Mouse (Mus musculus) forebrain, postnatal 0 days (tissue): ENCODE data around the gene Gbp3. TPM values are rescaled to one million over a fixed set of nuclear protein-coding genes. Genes with fewer than 3 reads are reported as not detected.

Experiments used
- ATAC-seq: fragments of 200-750 bp; cut with Nextera tagmentation; 2 replicates; pipeline ENCODE4 v1.8.0; 2017; ENCODE audit warnings: mild to moderate bottlenecking, moderate library complexity
- DNase-seq: peaks from one replicate; pipeline ENCODE4 v3.0.0-alpha.2; 2015
- H3K27ac ChIP-seq: fragments of 300-500 bp; sonication (generic); 2 replicates; pipeline ENCODE4 v1.5.1; 2014; ENCODE audit warnings: low read depth, mild to moderate bottlenecking, antibody characterized with exemption, low read length, moderate library complexity, mixed read lengths
- H3K27me3 ChIP-seq: fragments of 300-500 bp; sonication (generic); 2 replicates; pipeline ENCODE4 v1.6.1; 2014; ENCODE audit warnings: mild to moderate bottlenecking, low read length, mixed read lengths; ENCODE audit not compliant: insufficient read depth
- H3K36me3 ChIP-seq: fragments of 300-500 bp; sonication (generic); 2 replicates; pipeline ENCODE4 v1.6.1; 2014; ENCODE audit warnings: mild to moderate bottlenecking, moderate library complexity; ENCODE audit not compliant: insufficient read depth
- H3K4me1 ChIP-seq: fragments of 300-500 bp; sonication (generic); 2 replicates; pipeline ENCODE4 v1.6.1; 2014; ENCODE audit warnings: antibody characterized with exemption; ENCODE audit not compliant: insufficient read depth
- H3K4me2 ChIP-seq: fragments of 300-500 bp; sonication (generic); 2 replicates; pipeline ENCODE4 v1.6.1; 2014; ENCODE audit warnings: low read depth, mild to moderate bottlenecking, moderate library complexity
- H3K4me3 ChIP-seq: fragments of 300-500 bp; sonication (generic); 2 replicates; pipeline ENCODE4 v1.5.1; 2014; ENCODE audit warnings: low read depth, low read length, mixed read lengths
- H3K9ac ChIP-seq: fragments of 300-500 bp; sonication (generic); 2 replicates; pipeline ENCODE4 v1.6.1; 2014; ENCODE audit warnings: mild to moderate bottlenecking
- H3K9me3 ChIP-seq: fragments of 300-500 bp; sonication (generic); 2 replicates; pipeline ENCODE4 v1.6.1; 2016; ENCODE audit warnings: low read length
- CTCF ChIP-seq: sonication (generic); IDR thresholded peaks from 2 replicates; pipeline ENCODE4 v1.5.1; 2016; ENCODE audit warnings: antibody characterized with exemption, control low read depth, low read depth
- WGBS: fragments of 180-500 bp; shearing (Covaris S2); extraction: QIAGEN DNeasy Blood & Tissue Kit; methylation state at CpG from one replicate; pipeline ENCODE4 v1.1.7; 2014; 5-methylcytosine and 5-hydroxymethylcytosine counted together
- polyA plus RNA-seq: library from polyadenylated mRNA; unstranded; fragments of >200 nt; fragmentation: Nextera tagmentation; extraction: Ambion mirVana; gene quantifications from 2 replicates; pipeline ENCODE4 v1.2.1, GENCODE M21; 2015
- total RNA-seq: library from RNA; depleted of rRNA; stranded (reverse); fragments of >200 nt; gene quantifications from 2 replicates; pipeline ENCODE4 v1.2.3, GENCODE M21; 2014; rRNA removed

Gbp3 gene
- total RNA-seq (2.6 and 5.0 TPM in 2 replicates), polyA plus RNA-seq (2.7 and 3.1 TPM in 2 replicates)

- no peak for TF ChIP-seq CTCF
- Histone ChIP-seq H3K27ac (no peak within 1 kb of the TSS; the same call in 1 of the 2 replicates), H3K36me3 (no peaks in the 10 kb centered on the region), H3K9me3 (no peaks in the 10 kb centered on the region), H3K4me3 (no peak within 1 kb of the TSS), H3K27me3 (no peaks in the 10 kb centered on the region), H3K9ac (no peak within 1 kb of the TSS), H3K4me1 (no peaks in the 10 kb centered on the region), H3K4me2 (peak within 1 kb of the TSS; percentile 21; the same call in 1 of the 2 replicates)
- ATAC-seq (no peak), DNase-seq (peak; percentile 2)
- 22% methylated on average over 3 of the region's 3 CpGs for WGBS
Observed at GRCm38 (mm10) chr3:142559632-142560228, at the start of gene Gbp3. TSS of gene Gbp3 (plus strand) at chr3:142560026.

GRCm38 (mm10) chr3:142528116-142528515 lies 31.7 kb upstream of the Gbp3 start:
- H3K4me3 ChIP-seq = no peak overlapping the region
- H3K36me3 ChIP-seq = no peaks in the 10 kb centered on the region
- no peak overlapping the region for H3K9ac ChIP-seq
- TF ChIP-seq CTCF = no peak
- no peak for DNase-seq
- no peak overlapping the region for H3K4me2 ChIP-seq
- 44% methylated on average over 3 of the region's 3 CpGs for WGBS
- no peaks in the 10 kb centered on the region for H3K9me3 ChIP-seq
- no peak for ATAC-seq
- no peak overlapping the region for H3K27ac ChIP-seq
- no peaks in the 10 kb centered on the region for H3K27me3 ChIP-seq
- H3K4me1 ChIP-seq = no peaks in the 10 kb centered on the region

- Histone ChIP-seq H3K27me3 (no peaks in the 10 kb centered on the region; the same call in 1 of the 2 replicates), H3K9me3 (no peaks in the 10 kb centered on the region), H3K36me3 (no peaks in the 10 kb centered on the region), H3K4me2 (peak overlapping the region; percentile 98), H3K4me1 (no peaks in the 10 kb centered on the region), H3K27ac (no peak overlapping the region), H3K9ac (peak overlapping the region; percentile 48; the same call in 1 of the 2 replicates), H3K4me3 (peak overlapping the region; percentile 52)
- TF ChIP-seq CTCF = no peak
- WGBS = 57% methylated on average over 2 of the region's 2 CpGs
- ATAC-seq (no peak), DNase-seq (no peak)
Observed at GRCm38 (mm10) chr3:142529597-142529996, 30.2 kb upstream of the Gbp3 start.

- H3K9me3 ChIP-seq = no peaks in the 10 kb centered on the region
- peak; percentile 60 for DNase-seq
- H3K4me3 ChIP-seq = peak within 1 kb of the TSS; percentile 52
- H3K4me1 ChIP-seq = no peaks in the 10 kb centered on the region
- TF ChIP-seq CTCF = no peak
- peak; percentile 78 for ATAC-seq
- H3K4me2 ChIP-seq = peak within 1 kb of the TSS; percentile 98
- under 1% methylated on average over 30 of the region's 30 CpGs for WGBS
- H3K9ac ChIP-seq = peak within 1 kb of the TSS; percentile 48
- no peaks in the 10 kb centered on the region for H3K36me3 ChIP-seq
- 0 out of 2 replicates have a peak within 1 kb of the TSS, but pooled peaks have one; percentile 9 for H3K27ac ChIP-seq
- no peaks in the 10 kb centered on the region; the same call in 1 of the 2 replicates for H3K27me3 ChIP-seq
Observed at GRCm38 (mm10) chr3:142530087-142530953, 29.5 kb upstream of the Gbp3 start, which contains the start of gene Gbp7. TSS of gene Gbp7 (plus strand) at chr3:142530342.

- WGBS = 90% methylated on average over 3 of the region's 3 CpGs
- Histone ChIP-seq H3K4me2 (no peak overlapping the region), H3K27me3 (no peaks in the 10 kb centered on the region; the same call in 1 of the 2 replicates), H3K4me1 (no peaks in the 10 kb centered on the region), H3K9ac (no peak overlapping the region), H3K27ac (no peak overlapping the region), H3K36me3 (no peaks in the 10 kb centered on the region), H3K4me3 (no peak overlapping the region), H3K9me3 (no peaks in the 10 kb centered on the region)
- DNase-seq (no peak), ATAC-seq (no peak)
- TF ChIP-seq CTCF = no peak
Observed at GRCm38 (mm10) chr3:142531595-142531994, 28.2 kb upstream of the Gbp3 start.

- DNase-seq (no peak), ATAC-seq (no peak)
- 93% methylated on average over 3 of the region's 3 CpGs for WGBS
- Histone ChIP-seq H3K36me3 (no peaks in the 10 kb centered on the region), H3K4me2 (no peak overlapping the region), H3K4me1 (no peaks in the 10 kb centered on the region), H3K27ac (no peak overlapping the region), H3K9ac (no peak overlapping the region), H3K27me3 (no peaks in the 10 kb centered on the region; the same call in 1 of the 2 replicates), H3K9me3 (no peaks in the 10 kb centered on the region), H3K4me3 (no peak overlapping the region)
- no peak for TF ChIP-seq CTCF
Observed at GRCm38 (mm10) chr3:142533185-142533584, 26.6 kb upstream of the Gbp3 start.
